Mouse (Mus musculus) CD4-positive naive resting alpha-beta T cell, adult 57 days (primary cell): ENCODE results near the gene Acss2. TPM values are rescaled to one million over a fixed set of nuclear protein-coding genes. Genes with fewer than 3 reads are reported as not detected.

Experiments
- total RNA-seq: library from RNA; stranded (reverse); gene quantifications from one replicate; pipeline ENCODE4 v1.2.4, GENCODE M21; 2023

Acss2 gene
- total RNA-seq = 66.9 TPM

GRCm38 (mm10) chr2:155517455-155518423, at the start of gene Acss2, which contains the start of gene Ggt7:
Acss2 (plus strand) TSS chr2:155517948.
Ggt7 (minus strand) TSS chr2:155518237.

GRCm38 (mm10) chr2:155473570-155474088, 44.1 kb upstream of the Acss2 start, which contains the start of gene Ncoa6:
Ncoa6 (minus strand) TSS chr2:155473894.

GRCm38 (mm10) chr2:155592137-155592853, 74.5 kb downstream of the Acss2 start, which contains the start of gene Gss:
Gss (minus strand) TSS chr2:155592810.

GRCm38 (mm10) chr2:155610978-155611377, 93.2 kb downstream of the Acss2 start, which contains the start of gene Myh7b:
Myh7b (plus strand) TSS chr2:155611212.

Other genes starting within 250 kb of the Acss2 start
- 32.4 TPM for gene Map1lc3a, start 241.7 kb upstream of the Acss2 start, total RNA-seq
- gene Pigu, start 160.5 kb upstream of the Acss2 start, total RNA-seq = 23.2 TPM
- gene Trp53inp2, start 136.9 kb upstream of the Acss2 start, total RNA-seq = 118 TPM
- gene Ncoa6, start 44.1 kb upstream of the Acss2 start, total RNA-seq = 70.8 TPM
- 5.5 TPM for gene Ggt7, start 289 bp downstream of the Acss2 start, total RNA-seq
- 11.2 TPM for gene Gss, start 74.9 kb downstream of the Acss2 start, total RNA-seq
- not detected for gene Myh7b, start 93.3 kb downstream of the Acss2 start, total RNA-seq
- 194 TPM for gene Trpc4ap, start 174.4 kb downstream of the Acss2 start, total RNA-seq
- gene Edem2, start 211.5 kb downstream of the Acss2 start, total RNA-seq = 33.6 TPM
- not detected for gene Gm17581, start 217.9 kb downstream of the Acss2 start, total RNA-seq
- not detected for gene Procr, start 233.2 kb downstream of the Acss2 start, total RNA-seq